Mouse (Mus musculus) limb, embryonic 13.5 days (tissue): ENCODE measurements around the gene Sdcbp2. TPM values are rescaled to one million over a fixed set of nuclear protein-coding genes. Genes with fewer than 3 reads are reported as not detected.
"Not testable (repeated sequence)": the region's sequence is repeated elsewhere in the genome, so short reads cannot be mapped to it uniquely, and the experiment has no call there.

Experiments used
- ATAC-seq: fragments of 200-750 bp; cut with Nextera tagmentation; 2 replicates; pipeline ENCODE4 v1.8.0; 2017; ENCODE audit warnings: low read depth, moderate number of reproducible peaks, moderate TSS enrichment; ENCODE audit not compliant: low FRiP score
- H3K27ac ChIP-seq: fragments of 300-500 bp; sonication (generic); 2 replicates; pipeline ENCODE4 v1.5.1; 2015; ENCODE audit warnings: inconsistent platforms, mild to moderate bottlenecking, moderate library complexity
- H3K27me3 ChIP-seq: fragments of 300-500 bp; sonication (generic); 2 replicates; pipeline ENCODE4 v1.6.1; 2015; ENCODE audit warnings: mild to moderate bottlenecking, inconsistent platforms
- H3K36me3 ChIP-seq: fragments of 300-500 bp; sonication (generic); 2 replicates; pipeline ENCODE4 v1.6.1; 2015; ENCODE audit warnings: inconsistent platforms, mild to moderate bottlenecking, moderate library complexity
- H3K4me1 ChIP-seq: fragments of 300-500 bp; sonication (generic); 2 replicates; pipeline ENCODE4 v1.6.1; 2015; ENCODE audit warnings: inconsistent platforms
- H3K4me2 ChIP-seq: fragments of 300-500 bp; sonication (generic); replicated peaks from 2 replicates; pipeline ENCODE4 v1.6.1; 2015; ENCODE audit warnings: inconsistent platforms, mild to moderate bottlenecking, moderate library complexity
- H3K4me3 ChIP-seq: fragments of 300-500 bp; sonication (generic); 2 replicates; pipeline ENCODE4 v1.5.1; 2015; ENCODE audit warnings: moderate library complexity, mild to moderate bottlenecking, inconsistent platforms
- H3K9ac ChIP-seq: fragments of 300-500 bp; sonication (generic); 2 replicates; pipeline ENCODE4 v1.6.1; 2015; ENCODE audit warnings: mild to moderate bottlenecking, inconsistent platforms
- H3K9me3 ChIP-seq: fragments of 300-500 bp; sonication (generic); 2 replicates; pipeline ENCODE4 v1.6.1; 2016; ENCODE audit warnings: inconsistent platforms
- WGBS: fragments of 180-500 bp; shearing (Covaris S2); methylation state at CpG from one replicate; pipeline ENCODE4 v1.1.7; 2015; 5-methylcytosine and 5-hydroxymethylcytosine counted together
- polyA plus RNA-seq: library from polyadenylated mRNA; unstranded; fragments of >200 nt; fragmentation: Nextera tagmentation; extraction: Ambion mirVana; gene quantifications from 2 replicates; pipeline ENCODE4 v1.2.1, GENCODE M21; 2015

Sdcbp2 gene
- polyA plus RNA-seq, 1 experiment from 2014 or later = 0.76 TPM

GRCm38 (mm10) chr2:151609974-151610373, 37.6 kb downstream of the Sdcbp2 start:
- WGBS = 32% methylated on average over 3 of the region's 3 CpGs
- H3K9me3 ChIP-seq = no peaks in the 10 kb centered on the region
- H3K27me3 ChIP-seq = no peaks in the 10 kb centered on the region
- no peak overlapping the region for H3K27ac ChIP-seq
- no peak overlapping the region for H3K9ac ChIP-seq
- H3K4me2 ChIP-seq = no peak overlapping the region
- H3K36me3 ChIP-seq = no peaks in the 10 kb centered on the region
- no peak overlapping the region for H3K4me3 ChIP-seq
- H3K4me1 ChIP-seq = peaks cover 12% of the 10 kb centered on the region
- no peak for ATAC-seq

- not testable (repeated sequence) for H3K9me3 ChIP-seq, H3K4me2 ChIP-seq, H3K27ac ChIP-seq, H3K4me1 ChIP-seq, H3K36me3 ChIP-seq, H3K4me3 ChIP-seq, H3K27me3 ChIP-seq, ATAC-seq, H3K9ac ChIP-seq
- WGBS = 87% methylated on average over 7 of the region's 8 CpGs
These were observed 43.4 kb downstream of the Sdcbp2 start for GRCm38 (mm10) chr2:151615779-151616178.

GRCm38 (mm10) chr2:151616551-151617329, 44.3 kb downstream of the Sdcbp2 start:
- Histone ChIP-seq H3K27ac (no peak overlapping the region), H3K4me2 (no peak overlapping the region), H3K9ac (no peak overlapping the region), H3K4me1 (no peaks in the 10 kb centered on the region), H3K27me3 (no peaks in the 10 kb centered on the region), H3K36me3 (no peaks in the 10 kb centered on the region), H3K9me3 (no peaks in the 10 kb centered on the region), H3K4me3 (no peak overlapping the region)
- no peak for ATAC-seq
- WGBS = 69% methylated on average over 6 of the region's 6 CpGs

- 47% methylated on average over 3 of the region's 3 CpGs for WGBS
- H3K9me3 ChIP-seq = no peaks in the 10 kb centered on the region
- H3K27ac ChIP-seq = no peak overlapping the region
These were observed 51.4 kb downstream of the Sdcbp2 start for GRCm38 (mm10) chr2:151623776-151624175.

GRCm38 (mm10) chr2:151626296-151626695, 53.9 kb downstream of the Sdcbp2 start:
- no peak overlapping the region for H3K4me3 ChIP-seq
- H3K36me3 ChIP-seq = no peaks in the 10 kb centered on the region
- H3K4me2 ChIP-seq = no peak overlapping the region
- no peak for ATAC-seq
- WGBS = 89% methylated on average over 7 of the region's 7 CpGs
- no peaks in the 10 kb centered on the region for H3K9me3 ChIP-seq
- no peak overlapping the region for H3K9ac ChIP-seq
- peaks cover 21% of the 10 kb centered on the region for H3K27me3 ChIP-seq
- no peaks in the 10 kb centered on the region for H3K4me1 ChIP-seq
- H3K27ac ChIP-seq = no peak overlapping the region

More at GRCm38 (mm10) chr2:151623776-151624175, 51.4 kb downstream of the Sdcbp2 start:
- H3K4me2 ChIP-seq = no peak overlapping the region
- no peak for ATAC-seq
- H3K27me3 ChIP-seq = no peaks in the 10 kb centered on the region
- H3K36me3 ChIP-seq = no peaks in the 10 kb centered on the region
- no peaks in the 10 kb centered on the region for H3K4me1 ChIP-seq
- no peak overlapping the region for H3K4me3 ChIP-seq
- no peak overlapping the region for H3K9ac ChIP-seq

GRCm38 (mm10) chr2:151628011-151628410, 55.6 kb downstream of the Sdcbp2 start:
- Histone ChIP-seq H3K9me3 (no peaks in the 10 kb centered on the region), H3K27ac (no peak overlapping the region), H3K4me2 (no peak overlapping the region), H3K4me1 (0 out of 2 replicates have a peak, but pooled peaks cover 4% of the 10 kb centered on the region), H3K4me3 (no peak overlapping the region), H3K9ac (no peak overlapping the region), H3K27me3 (peaks cover 38% of the 10 kb centered on the region), H3K36me3 (no peaks in the 10 kb centered on the region)
- ATAC-seq = no peak
- WGBS = 92% methylated on average over 3 of the region's 3 CpGs

GRCm38 (mm10) chr2:151629310-151629709, 56.9 kb downstream of the Sdcbp2 start:
- Histone ChIP-seq H3K9me3 (no peaks in the 10 kb centered on the region), H3K4me3 (no peak overlapping the region), H3K4me1 (0 out of 2 replicates have a peak, but pooled peaks cover 4% of the 10 kb centered on the region), H3K27ac (no peak overlapping the region), H3K36me3 (no peaks in the 10 kb centered on the region), H3K27me3 (peaks cover 51% of the 10 kb centered on the region), H3K9ac (no peak overlapping the region), H3K4me2 (no peak overlapping the region)
- WGBS = 60% methylated on average over 7 of the region's 7 CpGs
- ATAC-seq = no peak

- Histone ChIP-seq H3K27me3 (peaks cover 51% of the 10 kb centered on the region), H3K9me3 (no peaks in the 10 kb centered on the region), H3K4me2 (peak overlapping the region; percentile 99), H3K36me3 (no peaks in the 10 kb centered on the region), H3K4me3 (peak overlapping the region; percentile 65), H3K27ac (no peak overlapping the region), H3K9ac (peak overlapping the region; percentile 70), H3K4me1 (0 out of 2 replicates have a peak, but pooled peaks cover 4% of the 10 kb centered on the region)
- no peak for ATAC-seq
- WGBS = 3% methylated on average over 22 of the region's 22 CpGs
These were observed 59.2 kb downstream of the Sdcbp2 start for GRCm38 (mm10) chr2:151631406-151632158.

- no peaks in the 10 kb centered on the region for H3K36me3 ChIP-seq
- 0 out of 2 replicates have a peak, but pooled peaks cover 4% of the 10 kb centered on the region for H3K4me1 ChIP-seq
- no peak within 1 kb of the TSS for H3K27ac ChIP-seq
- 1% methylated on average over 47 of the region's 47 CpGs for WGBS
- H3K4me3 ChIP-seq = peak within 1 kb of the TSS; percentile 65
- no peaks in the 10 kb centered on the region for H3K9me3 ChIP-seq
- H3K27me3 ChIP-seq = peaks cover 51% of the 10 kb centered on the region
- peak within 1 kb of the TSS; percentile 70 for H3K9ac ChIP-seq
- peak within 1 kb of the TSS; percentile 99 for H3K4me2 ChIP-seq
- peak; percentile 71 for ATAC-seq
These were observed 59.9 kb downstream of the Sdcbp2 start, which contains the start of gene Snph for GRCm38 (mm10) chr2:151632159-151632814. Snph (minus strand) TSS chr2:151632593.

- no peak overlapping the region for H3K27ac ChIP-seq
- H3K27me3 ChIP-seq = peaks cover 51% of the 10 kb centered on the region
- 0 out of 2 replicates have a peak, but pooled peaks cover 4% of the 10 kb centered on the region for H3K4me1 ChIP-seq
- peak overlapping the region; percentile 99; the same call in 1 of the 2 replicates for H3K4me2 ChIP-seq
- 32% methylated on average over 5 of the region's 5 CpGs for WGBS
- H3K9me3 ChIP-seq = no peaks in the 10 kb centered on the region
- ATAC-seq = no peak
- no peak overlapping the region for H3K4me3 ChIP-seq
- H3K9ac ChIP-seq = no peak overlapping the region
- no peaks in the 10 kb centered on the region for H3K36me3 ChIP-seq
These were observed 60.6 kb downstream of the Sdcbp2 start for GRCm38 (mm10) chr2:151632982-151633381.

GRCm38 (mm10) chr2:151634903-151635302, 62.5 kb downstream of the Sdcbp2 start:
- no peaks in the 10 kb centered on the region for H3K9me3 ChIP-seq
- WGBS = 36% methylated on average over 2 of the region's 2 CpGs
- no peak for ATAC-seq

More at GRCm38 (mm10) chr2:151634903-151635302, 62.5 kb downstream of the Sdcbp2 start:
- H3K9ac ChIP-seq = no peak overlapping the region
- 0 out of 2 replicates have a peak, but pooled peaks cover 4% of the 10 kb centered on the region for H3K4me1 ChIP-seq
- no peak overlapping the region for H3K4me2 ChIP-seq
- peaks cover 42% of the 10 kb centered on the region for H3K27me3 ChIP-seq
- no peak overlapping the region for H3K4me3 ChIP-seq
- no peaks in the 10 kb centered on the region for H3K36me3 ChIP-seq
- H3K27ac ChIP-seq = no peak overlapping the region
